Mouse (Mus musculus): ENCODE data around the gene Cdyl2. TPM values are rescaled to one million over a fixed set of nuclear protein-coding genes. Genes with fewer than 3 reads are reported as not detected.

Gene Cdyl2
- 1 to 10 TPM; 3.4 to 4.4 (median 4.1) TPM for total RNA-seq (2022)

DNA sequence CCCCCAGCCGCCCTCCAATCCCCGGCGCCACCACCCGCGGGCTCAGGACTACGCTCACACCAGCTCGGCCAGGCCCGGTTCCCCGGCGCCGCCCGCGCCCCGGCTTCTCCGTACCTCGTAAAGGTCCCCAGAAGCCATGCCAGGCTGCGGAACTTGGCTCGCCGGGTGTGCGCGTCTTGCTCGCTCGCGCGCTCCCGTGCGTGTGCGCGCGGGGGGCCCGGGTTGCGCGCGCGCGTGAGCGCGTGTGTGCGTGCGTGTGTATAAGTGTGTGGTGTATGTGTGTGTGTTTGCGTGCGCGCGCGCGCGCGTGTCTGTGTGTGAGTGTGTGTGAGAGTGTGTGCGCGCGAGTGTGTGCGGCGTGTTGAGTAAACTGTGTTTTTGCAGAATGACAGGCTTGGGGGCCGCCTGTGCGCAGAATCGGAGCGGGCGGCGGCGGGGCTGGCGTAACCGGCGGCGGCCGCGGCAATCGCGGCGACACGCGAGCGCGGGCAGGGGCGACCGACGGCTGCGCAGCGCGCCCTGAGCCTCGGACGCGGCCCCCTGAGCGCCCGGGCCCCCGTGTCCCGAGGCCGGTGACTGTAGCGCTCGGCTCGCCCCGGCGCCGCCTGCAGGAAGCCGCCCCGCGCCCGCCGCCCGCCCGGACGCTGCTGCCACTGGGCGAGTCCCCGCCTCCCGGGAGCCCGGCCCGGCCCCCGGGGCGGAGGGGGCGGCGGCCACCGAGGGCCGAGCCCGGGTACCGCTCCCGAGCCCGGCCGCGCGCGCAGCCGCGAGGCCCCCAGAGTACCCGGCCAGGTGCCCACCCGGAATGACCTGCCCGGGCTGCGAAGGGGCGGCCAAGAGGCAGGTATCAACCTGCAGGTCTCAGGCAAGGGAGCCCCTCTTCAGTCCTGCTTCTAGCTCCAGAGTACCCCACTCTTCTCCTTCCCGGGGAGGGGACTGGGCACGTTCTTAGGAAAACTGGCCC is at the start of gene Cdyl2:
Gene Cdyl2, minus strand, starts transcription at position 308 of the 964 bp plus-strand sequence.
- DNase-seq (ENCODE audit: low spot score): peak; percentile 60

DNA sequence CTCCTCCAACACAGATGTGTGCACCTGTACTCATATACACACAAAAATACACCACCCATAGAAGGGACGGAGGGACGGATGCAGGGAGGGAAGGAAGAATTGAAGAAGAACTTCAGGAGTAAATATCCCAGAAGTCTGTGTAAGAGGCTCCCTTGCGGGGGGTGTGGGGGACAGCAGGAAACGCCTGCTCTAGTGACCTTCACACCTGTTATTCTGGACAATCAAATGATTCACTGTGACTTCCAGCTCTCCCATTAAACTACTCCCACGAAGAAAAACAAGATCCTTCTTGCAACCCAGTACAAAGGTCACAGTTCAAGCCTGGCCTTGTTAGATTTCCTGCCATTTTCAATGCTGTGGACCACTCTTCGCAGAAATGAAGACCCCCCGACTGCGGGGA is 47.8 kb upstream of the Cdyl2 start:
- DNase-seq (ENCODE audit: low spot score): no peak

DNA sequence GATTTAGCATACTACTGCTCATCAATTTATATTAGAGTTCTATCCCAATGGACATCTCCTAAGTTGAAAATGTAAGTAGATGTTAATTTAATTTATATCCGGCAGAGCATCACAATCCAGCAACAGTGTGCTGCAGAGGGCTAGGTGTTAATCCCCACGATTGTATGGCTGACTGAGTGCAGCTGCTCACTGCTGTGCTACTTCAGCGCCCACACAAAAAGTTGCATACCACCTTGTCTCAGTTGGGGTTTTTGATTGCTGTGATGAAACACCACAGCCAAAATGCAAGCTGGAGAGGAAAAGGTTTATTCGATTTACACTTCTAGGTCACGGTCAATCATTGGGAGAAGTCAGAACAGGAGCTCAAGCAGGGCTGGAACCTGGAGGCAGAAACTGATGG is 41.4 kb upstream of the Cdyl2 start:
- no peak for DNase-seq (ENCODE audit: low spot score)

DNA sequence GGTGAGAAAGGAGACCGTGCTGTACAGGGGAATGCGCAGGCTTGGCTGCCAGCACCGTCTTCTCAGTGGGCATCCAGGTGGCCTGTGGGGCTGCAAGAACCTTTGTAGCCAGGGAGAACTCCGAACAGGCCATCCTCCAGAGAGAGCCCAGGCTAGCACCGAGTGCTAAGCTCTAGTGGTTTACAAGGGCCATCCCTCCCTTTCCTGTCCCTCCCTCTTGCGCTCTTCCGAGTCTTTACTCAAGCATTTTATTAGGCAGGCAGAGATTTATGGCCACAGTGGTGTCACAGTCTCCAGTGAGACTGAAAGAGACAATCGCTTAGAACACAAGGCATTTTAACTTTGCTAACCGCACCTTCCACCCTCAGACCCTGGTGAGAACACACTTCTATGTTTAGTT is 39.9 kb upstream of the Cdyl2 start:
- no peak for DNase-seq (ENCODE audit: low spot score)

DNA sequence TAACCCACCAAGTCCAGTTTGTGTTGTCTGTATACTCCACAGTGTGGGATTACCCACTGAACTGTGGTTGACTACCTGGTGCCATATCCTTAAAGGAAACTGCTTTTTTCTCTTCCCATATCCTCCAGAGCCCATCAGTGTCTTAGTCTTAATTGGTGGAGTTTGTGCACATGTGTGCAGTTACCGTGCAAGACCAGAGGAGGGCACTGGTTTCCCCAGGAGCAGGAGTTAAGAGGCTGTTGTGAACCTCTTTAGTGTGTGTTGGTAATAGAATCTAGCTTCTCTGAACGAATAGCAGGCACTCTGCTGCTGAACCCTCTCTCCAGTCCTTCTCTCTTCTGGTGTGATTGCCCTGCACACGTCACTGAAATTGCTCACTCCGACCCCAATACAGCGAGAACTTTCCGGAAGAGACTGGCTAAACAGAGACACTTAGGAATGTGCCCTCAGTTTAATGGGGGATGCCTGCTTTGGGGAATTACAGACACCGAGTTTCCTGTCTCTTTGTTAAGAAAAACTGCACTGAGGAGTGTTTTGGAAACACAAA is 39.1 kb upstream of the Cdyl2 start:
- no peak for DNase-seq (ENCODE audit: low spot score)

DNA sequence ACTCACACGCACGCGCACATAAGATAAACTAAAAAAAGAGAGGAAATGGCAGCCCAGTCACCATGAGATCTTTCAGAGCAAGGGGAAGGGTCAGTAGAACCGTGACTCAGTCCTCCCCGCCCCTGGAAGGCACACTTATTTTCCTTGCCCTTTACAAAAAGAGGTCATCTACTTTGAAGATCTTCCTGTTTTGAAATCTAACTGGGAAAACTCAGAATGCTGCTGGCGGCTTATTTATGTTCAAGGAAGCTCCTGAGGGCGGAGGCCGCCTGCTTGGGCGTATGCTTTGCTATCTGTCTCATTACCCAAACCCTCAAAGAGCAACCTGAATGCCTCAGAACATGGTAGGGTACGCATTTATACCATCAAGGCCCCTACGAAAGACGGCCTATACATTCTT is 38.0 kb upstream of the Cdyl2 start:
- DNase-seq (ENCODE audit: low spot score): no peak

DNA sequence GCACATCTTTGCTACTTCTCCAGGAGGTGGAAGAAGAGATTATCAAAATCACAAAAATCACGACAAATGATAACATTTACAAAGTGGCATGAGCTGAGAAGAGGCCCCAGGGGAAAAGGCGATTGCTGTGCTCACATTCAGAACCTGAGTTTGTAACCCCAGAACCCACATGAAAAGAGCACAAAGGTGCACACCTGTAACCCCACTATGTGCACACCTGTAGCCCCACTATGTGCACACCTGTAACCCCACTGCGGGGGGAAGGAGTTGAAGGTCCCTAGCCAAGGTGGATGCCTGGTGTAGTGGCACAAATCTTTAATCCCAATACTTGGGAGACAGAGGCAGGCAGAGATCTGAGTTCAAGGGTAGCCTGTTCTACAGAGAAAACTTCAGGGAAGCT is 23.4 kb upstream of the Cdyl2 start:
- DNase-seq (ENCODE audit: low spot score): no peak

DNA sequence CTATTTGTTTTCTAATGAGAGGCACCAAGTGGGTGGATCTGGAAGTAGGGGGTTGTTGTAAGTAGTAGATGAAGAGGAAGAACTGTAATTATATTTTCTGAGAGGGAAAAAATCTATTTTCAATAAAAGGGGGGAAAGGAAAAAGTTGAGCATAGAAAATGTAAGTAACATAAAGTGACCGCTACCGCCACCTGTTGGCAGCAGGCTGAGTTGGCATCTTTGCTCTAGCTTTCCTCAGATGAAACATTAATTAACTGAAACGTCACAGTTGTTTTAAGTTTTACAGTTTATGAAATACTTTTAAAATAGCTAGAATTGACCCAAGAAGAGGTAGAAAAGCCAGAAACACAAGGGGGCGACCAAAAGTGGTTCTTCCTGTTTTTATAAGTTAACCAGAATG is 22.8 kb upstream of the Cdyl2 start:
- DNase-seq (ENCODE audit: low spot score): peak; percentile 22

DNA sequence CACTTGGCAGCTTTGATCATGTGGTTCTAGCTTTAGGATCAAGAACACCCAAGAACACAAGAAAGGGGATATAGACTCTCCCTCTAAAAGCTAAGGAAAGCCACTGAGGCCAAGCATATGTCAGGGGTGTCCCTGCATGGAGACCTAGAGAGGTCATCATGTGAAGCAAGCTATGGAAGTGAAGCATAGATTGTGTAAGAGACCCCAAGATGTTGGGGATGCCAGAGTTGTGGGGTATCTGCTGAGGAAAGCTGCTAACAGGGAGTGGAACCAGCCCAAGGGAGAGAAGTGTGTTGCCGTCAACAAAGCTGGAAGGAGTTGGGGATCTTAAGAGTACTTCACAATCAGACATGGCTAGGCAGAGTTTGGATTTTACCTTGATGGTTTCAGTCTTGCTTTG is 7.9 kb upstream of the Cdyl2 start:
- no peak for DNase-seq (ENCODE audit: low spot score)

DNA sequence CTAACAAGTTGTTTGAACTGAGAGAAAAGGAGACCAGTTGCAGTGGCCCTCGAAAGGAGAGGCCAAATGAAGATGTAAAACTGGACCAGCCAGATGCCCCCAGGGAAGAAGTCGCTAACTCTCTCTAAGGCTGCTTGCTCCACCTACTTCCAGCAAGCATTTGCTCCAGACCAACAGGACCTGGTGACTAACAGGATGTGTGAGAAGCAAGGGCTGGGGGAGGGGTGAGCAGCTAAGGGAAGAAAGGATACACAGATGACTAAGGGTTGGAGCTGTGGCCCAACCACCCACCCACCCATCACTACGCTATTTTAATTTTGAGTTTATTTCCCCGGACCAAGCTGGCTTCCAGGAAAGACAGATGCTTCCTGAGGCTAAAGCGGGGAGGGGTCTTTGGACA is 2.5 kb upstream of the Cdyl2 start:
- no peak for DNase-seq (ENCODE audit: low spot score)

DNA sequence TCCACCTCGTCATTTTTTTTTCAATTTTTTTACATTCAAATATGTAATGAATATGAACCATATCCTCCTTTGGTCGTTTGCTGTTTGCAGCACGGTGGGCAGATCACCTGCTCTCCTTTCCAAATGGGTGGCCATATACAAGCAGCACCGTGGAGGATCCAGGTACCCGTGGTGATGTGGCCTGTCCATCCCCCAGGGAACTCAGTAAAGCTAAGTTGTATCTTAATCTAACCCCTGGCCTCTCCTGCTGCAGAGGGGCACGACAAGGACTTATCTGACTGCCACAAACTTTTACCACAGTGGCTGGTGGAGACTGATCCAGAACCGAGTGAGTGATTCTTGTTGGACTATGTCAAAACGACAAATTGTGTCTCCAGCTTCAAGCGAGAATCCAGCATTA is 1.4 kb upstream of the Cdyl2 start:
- no peak for DNase-seq (ENCODE audit: low spot score)

DNA sequence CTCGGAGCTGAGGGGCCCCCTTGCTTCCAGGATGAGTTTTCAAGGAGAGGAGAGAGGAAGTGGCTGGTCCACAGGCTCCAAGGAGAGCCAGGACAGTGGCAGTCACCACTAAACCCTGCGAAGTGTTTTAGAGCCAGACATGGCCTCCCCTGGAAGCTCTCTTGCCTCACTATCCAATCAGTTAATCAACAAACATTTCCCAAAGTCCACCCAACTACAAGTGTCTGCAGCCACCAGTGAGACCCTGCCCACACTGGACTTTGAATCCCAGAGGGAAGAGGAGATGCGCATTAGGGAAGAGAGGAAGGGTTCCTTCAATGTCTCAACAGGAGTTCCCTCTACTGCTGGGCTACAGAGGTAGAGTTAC is 840 bp upstream of the Cdyl2 start:
- no peak for DNase-seq (ENCODE audit: low spot score)

DNA sequence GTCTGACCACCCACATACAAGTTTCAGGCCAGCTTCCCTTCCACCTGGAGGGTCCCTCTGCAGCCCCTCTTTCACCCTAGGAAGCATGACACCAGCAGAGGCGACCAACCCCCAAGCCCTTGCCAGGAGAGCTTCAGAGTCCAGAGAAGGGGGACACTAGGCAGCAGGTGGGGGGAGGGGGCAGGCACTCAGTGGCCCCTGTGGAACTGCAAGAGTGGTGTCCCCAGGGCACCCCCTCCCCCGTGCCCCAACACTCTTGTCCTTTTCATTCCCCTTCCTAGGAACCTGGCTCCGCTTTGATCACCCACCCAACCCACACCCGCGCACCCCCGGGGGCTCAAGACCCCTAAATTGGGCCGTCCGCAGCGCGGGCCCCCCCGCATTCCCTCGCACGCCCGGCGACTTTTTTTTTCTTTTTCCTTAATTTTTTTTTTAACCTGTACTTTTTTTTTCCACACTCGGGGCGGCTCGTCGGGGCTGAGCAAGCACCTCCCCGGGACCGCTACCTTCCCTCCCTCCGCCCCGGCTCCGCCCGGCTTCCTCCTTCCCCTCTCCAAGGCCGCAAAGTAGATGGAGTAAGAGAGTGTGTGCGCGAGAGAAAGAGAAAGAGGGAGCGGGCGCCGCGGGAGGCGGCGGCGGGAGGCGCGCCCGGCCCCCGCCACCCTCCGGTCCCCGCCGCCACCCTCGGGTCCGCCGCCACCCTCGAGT is 661 bp downstream of the Cdyl2 start:
- no peak for DNase-seq (ENCODE audit: low spot score)

DNA sequence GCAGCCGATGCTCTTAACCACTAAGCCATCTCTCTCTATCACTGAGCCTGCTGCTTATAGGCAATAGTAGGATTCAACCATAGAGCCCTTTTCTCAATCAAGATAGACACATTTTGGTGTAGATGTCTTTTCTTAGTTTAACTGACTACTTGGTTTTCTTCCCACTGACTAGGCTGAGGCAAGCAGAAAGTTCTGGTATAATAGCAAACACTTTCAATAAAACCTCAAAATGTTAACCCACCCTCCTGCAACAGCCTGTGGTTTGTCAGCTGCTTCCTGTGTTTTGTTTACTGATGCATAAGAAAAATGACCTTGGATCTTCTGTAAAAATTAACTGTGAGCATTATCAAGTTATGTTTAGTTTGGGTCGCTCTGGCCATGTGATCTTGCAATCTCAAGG is 11.3 kb downstream of the Cdyl2 start:
- DNase-seq (ENCODE audit: low spot score): no peak

DNA sequence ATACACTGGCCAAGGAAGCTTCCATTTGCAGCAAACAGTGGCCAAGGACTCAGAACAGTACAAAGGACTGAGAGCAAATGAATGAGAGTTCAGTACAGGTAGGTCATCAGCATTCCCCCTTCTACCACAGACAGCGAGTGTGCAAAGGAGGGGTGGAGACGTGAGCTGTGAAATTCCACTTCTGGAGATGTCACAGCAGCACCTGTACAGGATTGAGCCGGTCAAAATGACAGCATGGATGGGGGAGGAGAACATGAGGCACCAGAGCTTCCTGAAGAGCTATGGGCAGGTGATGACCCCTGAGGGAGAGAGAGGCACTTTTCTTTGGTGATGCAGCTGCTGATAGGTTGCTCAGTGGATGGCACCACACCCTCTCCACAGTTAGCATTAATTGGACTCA is 25.3 kb downstream of the Cdyl2 start:
- no peak for DNase-seq (ENCODE audit: low spot score)

DNA sequence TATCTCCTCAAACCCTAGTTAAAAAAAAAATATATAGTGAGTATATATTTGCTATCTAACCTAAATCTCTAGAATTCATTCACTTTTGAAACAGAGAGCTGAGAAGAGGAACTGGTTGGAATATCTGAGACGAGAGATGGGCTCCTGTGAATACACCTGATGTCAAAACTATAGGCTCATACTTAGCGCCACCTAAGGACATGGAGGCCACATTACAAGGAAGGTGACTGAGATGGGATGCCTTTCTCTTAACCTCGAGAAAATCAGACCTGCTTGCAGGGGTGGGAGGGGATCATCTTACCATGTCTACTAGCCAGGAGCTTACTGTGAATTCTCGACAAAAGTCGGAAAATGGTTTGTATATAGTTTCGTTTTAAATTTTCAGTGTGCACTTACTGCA is 30.3 kb downstream of the Cdyl2 start:
- DNase-seq (ENCODE audit: low spot score): no peak

DNA sequence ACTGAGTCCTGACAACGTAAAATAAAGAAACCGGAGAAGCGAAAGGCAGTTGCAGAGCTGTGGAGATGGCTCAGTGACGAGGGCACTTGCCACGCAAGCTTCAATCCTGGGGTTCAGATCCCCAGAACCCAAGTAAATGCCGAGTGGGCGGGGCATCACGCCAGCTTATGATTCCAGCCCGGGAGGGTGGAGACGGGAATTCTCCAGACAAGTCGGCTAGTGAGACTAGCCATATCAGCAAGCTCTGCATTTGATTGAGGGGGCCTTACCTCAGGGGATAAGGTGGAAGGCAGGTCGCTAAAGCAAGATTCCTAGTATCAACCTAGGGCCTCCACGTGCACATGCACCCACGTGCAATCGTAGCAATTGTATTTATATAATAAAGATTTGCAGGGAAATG is 39.9 kb downstream of the Cdyl2 start:
- no peak for DNase-seq (ENCODE audit: low spot score)

DNA sequence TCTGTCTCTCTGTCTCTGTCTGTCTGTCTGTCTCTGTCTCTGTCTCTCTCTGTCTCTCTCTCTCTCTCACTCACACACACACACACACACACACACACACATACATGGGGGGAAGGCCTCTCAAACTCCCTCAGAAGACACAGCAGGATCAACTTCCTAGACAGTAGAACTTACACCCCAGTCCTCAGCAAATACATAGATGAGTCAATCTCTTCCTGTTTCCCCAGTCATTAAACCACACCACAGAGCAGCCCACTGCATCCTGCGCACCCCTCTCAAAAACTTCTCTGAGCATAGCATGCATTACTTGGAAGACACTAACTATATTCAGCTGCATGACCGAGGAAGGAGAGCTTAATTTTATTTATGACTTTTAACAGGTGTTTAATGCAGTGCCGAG is 43.0 kb downstream of the Cdyl2 start:
- DNase-seq (ENCODE audit: low spot score): no peak

DNA sequence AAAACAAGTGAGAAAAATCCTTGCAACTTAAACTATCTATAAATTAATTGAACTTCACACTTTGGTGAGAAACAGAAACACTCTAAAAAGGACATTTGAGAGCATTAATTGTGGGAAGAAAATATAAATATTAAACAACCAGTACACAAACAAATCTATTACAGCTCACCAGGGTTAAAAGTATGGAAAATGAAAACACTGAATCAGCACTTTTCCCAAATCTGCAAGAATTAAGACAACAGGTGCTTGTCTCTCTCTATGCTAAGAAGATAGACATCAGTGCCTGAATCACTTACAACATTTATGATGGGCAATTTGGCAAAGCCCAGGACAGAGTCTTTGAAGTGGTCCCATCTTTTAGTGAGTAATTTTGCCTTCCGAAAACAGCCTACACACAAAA is 56.6 kb downstream of the Cdyl2 start:
- DNase-seq (ENCODE audit: low spot score): no peak

DNA sequence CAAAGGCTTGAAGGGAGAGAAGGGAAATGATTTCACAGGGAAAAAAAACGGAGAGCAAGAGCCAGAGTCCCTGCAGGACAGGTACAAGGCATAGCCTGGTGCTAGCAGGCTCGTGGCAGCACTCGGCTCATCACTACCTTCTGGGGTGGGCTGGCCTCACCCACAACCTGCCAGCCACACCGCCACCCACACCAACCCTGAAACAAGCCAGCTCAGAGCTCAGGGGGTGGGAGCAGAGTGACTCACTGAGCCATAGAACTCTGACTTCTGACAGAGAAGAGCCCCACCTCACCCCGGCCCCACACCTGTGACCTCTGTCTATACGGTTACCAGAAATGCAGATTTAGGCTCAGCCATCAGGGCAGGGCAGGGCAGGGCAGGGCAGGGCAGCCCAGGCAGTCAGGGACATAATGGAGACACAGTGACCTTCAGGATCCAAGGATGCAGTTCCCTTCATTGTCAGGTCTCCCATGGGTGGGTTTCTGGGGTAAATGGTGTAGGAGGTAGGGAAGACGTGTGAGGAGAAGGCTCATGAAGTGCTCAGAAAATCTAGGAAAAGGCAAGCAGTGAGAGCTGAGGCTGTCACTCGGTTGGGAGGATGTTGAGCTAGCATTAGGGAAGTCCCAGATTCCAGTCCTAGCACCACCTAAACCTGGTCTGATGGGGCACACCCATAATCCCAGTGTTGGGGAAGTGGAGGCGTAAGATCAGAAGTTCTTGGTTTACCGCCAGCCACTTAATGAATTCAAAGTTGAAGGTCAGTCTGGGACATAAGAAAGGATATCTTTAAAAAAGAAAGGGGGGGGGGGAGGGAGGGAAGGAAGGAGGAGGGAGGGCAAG is 58.6 kb downstream of the Cdyl2 start:
- DNase-seq (ENCODE audit: low spot score): no peak

DNA sequence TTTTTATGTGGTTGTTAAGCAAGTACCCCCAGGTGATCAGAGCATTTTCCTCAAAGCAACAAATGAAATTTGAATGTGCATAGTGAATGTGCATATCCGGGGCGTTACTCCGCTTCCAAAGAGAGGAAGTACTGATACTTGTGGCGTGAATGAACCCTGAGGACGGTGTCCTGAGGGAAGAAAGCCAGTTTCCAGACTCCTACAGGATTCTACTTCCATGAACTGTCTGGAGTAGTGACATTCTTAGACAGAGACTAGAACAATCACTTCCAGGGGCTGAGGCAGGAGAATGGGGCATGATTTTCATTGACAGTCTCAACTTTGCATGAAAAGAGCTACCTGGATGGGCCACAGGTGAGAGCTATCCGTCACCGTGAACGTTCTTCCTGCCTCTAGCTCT is 59.3 kb downstream of the Cdyl2 start:
- DNase-seq (ENCODE audit: low spot score): no peak

DNA sequence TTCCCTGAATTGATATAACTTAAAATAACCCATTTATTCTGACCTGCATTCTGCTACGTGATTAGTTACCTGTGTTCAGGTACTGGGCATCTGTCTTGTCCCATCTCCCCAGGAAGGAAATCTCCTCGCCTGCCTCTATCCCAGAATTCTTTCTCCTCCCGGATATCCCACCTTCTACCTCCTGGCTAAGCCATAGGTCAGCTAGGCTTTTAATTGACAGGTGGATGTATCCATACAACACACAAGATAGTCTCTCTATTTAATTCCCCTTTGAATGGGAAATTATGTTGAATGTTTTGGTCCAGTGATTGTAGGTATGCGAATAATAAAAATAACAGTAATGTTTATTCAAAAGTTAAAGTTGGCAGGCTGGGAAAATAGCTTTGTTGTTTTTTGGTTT is 59.7 kb downstream of the Cdyl2 start:
- no peak for DNase-seq (ENCODE audit: low spot score)

Data from heart, adult 8-10 months (tissue).